Mouse (Mus musculus) kidney, embryonic 16.5 days (tissue): ENCODE data around the gene Olfr1420. TPM values are rescaled to one million over a fixed set of nuclear protein-coding genes. Genes with fewer than 3 reads are reported as not detected.
A peak's percentile ranks its signal among the peaks of the same experiment; 100 is the strongest.
"Not testable (repeated sequence)": the region's sequence is repeated elsewhere in the genome, so short reads cannot be mapped to it uniquely, and the experiment has no call there.

Source experiments
- ATAC-seq: fragments of 200-750 bp; cut with Nextera tagmentation; 2 replicates; pipeline ENCODE4 v1.8.0; 2017; ENCODE audit warnings: moderate TSS enrichment; ENCODE audit not compliant: low FRiP score, low TSS enrichment
- H3K27ac ChIP-seq: fragments of 300-500 bp; sonication (generic); 2 replicates; pipeline ENCODE4 v1.5.1; 2014; ENCODE audit warnings: low read length
- H3K27me3 ChIP-seq: fragments of 300-500 bp; sonication (generic); 2 replicates; pipeline ENCODE4 v1.6.1; 2014; ENCODE audit warnings: low read length, control low read depth, mixed read lengths; ENCODE audit not compliant: insufficient read depth
- H3K36me3 ChIP-seq: fragments of 300-500 bp; sonication (generic); 2 replicates; pipeline ENCODE4 v1.6.1; 2014; ENCODE audit warnings: low read length, control low read depth, mixed read lengths; ENCODE audit not compliant: insufficient read depth
- H3K4me1 ChIP-seq: fragments of 300-500 bp; sonication (generic); 2 replicates; pipeline ENCODE4 v1.6.1; 2014; ENCODE audit warnings: low read length, control low read depth, mixed read lengths; ENCODE audit not compliant: insufficient read depth
- H3K4me2 ChIP-seq: fragments of 300-500 bp; sonication (generic); replicated peaks from 2 replicates; pipeline ENCODE4 v1.6.1; 2014; ENCODE audit warnings: low read depth, low read length
- H3K4me3 ChIP-seq: fragments of 300-500 bp; sonication (generic); 2 replicates; pipeline ENCODE4 v1.5.1; 2014; ENCODE audit warnings: mild to moderate bottlenecking, low read length
- H3K9ac ChIP-seq: fragments of 300-500 bp; sonication (generic); replicated peaks from 2 replicates; pipeline ENCODE4 v1.6.1; 2014; ENCODE audit warnings: low read length
- H3K9me3 ChIP-seq: fragments of 300-500 bp; sonication (generic); 2 replicates; pipeline ENCODE4 v1.6.1; 2016; ENCODE audit warnings: low read length, control low read depth
- WGBS: fragments of 180-500 bp; shearing (Covaris S2); extraction: QIAGEN DNeasy Blood & Tissue Kit; methylation state at CpG from one replicate; pipeline ENCODE4 v1.1.7; 2014; 5-methylcytosine and 5-hydroxymethylcytosine counted together
- polyA plus RNA-seq: library from polyadenylated mRNA; unstranded; fragments of >200 nt; fragmentation: Nextera tagmentation; extraction: Ambion mirVana; gene quantifications from 2 replicates; pipeline ENCODE4 v1.2.1, GENCODE M21; 2015

Olfr1420 gene
- polyA plus RNA-seq, 1 experiment from 2014 or later = not detected

GRCm38 (mm10) chr19:11911021-11911420 lies 24.7 kb downstream of the Olfr1420 start:
- Histone ChIP-seq H3K4me2 (peak overlapping the region; percentile 59), H3K27me3 (no peaks in the 10 kb centered on the region), H3K4me3 (peak overlapping the region; percentile 82), H3K27ac (peak overlapping the region; percentile 79; the same call in 1 of the 2 replicates), H3K4me1 (peaks cover 9% of the 10 kb centered on the region), H3K9me3 (no peaks in the 10 kb centered on the region), H3K9ac (no peak overlapping the region), H3K36me3 (peaks cover 7% of the 10 kb centered on the region; the same call in 1 of the 2 replicates)
- ATAC-seq = no peak
- WGBS = 92% methylated on average over 5 of the region's 5 CpGs

DNA sequence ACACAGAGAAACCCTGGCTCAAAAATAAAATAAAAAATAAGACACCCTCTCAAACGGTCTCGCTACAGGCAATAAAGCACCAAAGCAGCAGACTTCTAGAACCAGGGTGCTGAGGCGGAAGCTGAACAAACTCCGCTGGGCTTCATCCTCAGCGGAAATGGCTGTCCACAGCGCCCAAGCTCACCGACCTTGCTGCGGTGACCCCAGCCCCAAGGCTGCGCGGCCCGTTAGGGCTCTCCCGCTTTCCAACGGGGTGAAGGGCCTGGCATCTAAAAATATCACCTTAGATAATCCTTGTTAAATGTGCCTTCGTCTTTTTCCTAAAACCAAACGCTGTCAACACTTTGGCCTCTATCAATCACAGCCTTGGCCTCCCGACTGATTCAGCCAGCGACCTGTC lies 25.2 kb downstream of the Olfr1420 start:
- Histone ChIP-seq H3K4me3 (peak overlapping the region; percentile 82), H3K27me3 (no peaks in the 10 kb centered on the region), H3K27ac (peak overlapping the region; percentile 79), H3K9ac (peak overlapping the region; percentile 71), H3K4me1 (peaks cover 9% of the 10 kb centered on the region), H3K4me2 (peak overlapping the region; percentile 59), H3K9me3 (no peaks in the 10 kb centered on the region), H3K36me3 (peaks cover 7% of the 10 kb centered on the region; the same call in 1 of the 2 replicates)
- 2% methylated on average over 17 of the region's 17 CpGs for WGBS
- ATAC-seq = peak; percentile 47

GRCm38 (mm10) chr19:11912037-11912532 lies 25.7 kb downstream of the Olfr1420 start, which contains the start of gene Patl1:
Gene Patl1 (plus strand): TSS chr19:11912399.
- peak within 1 kb of the TSS; percentile 87 for H3K9ac ChIP-seq
- H3K27me3 ChIP-seq = no peaks in the 10 kb centered on the region
- peaks cover 7% of the 10 kb centered on the region; the same call in 1 of the 2 replicates for H3K36me3 ChIP-seq
- no peaks in the 10 kb centered on the region for H3K9me3 ChIP-seq
- peak within 1 kb of the TSS; percentile 85 for H3K27ac ChIP-seq
- H3K4me3 ChIP-seq = peak within 1 kb of the TSS; percentile 82
- ATAC-seq = peak; percentile 98
- peak within 1 kb of the TSS; percentile 66 for H3K4me2 ChIP-seq
- peaks cover 9% of the 10 kb centered on the region for H3K4me1 ChIP-seq
- under 1% methylated on average over 50 of the region's 53 CpGs for WGBS

- Histone ChIP-seq H3K27ac (peak overlapping the region; percentile 85), H3K27me3 (no peaks in the 10 kb centered on the region), H3K36me3 (peaks cover 10% of the 10 kb centered on the region; the same call in 1 of the 2 replicates), H3K4me3 (peak overlapping the region; percentile 82), H3K4me2 (peak overlapping the region; percentile 66), H3K9me3 (no peaks in the 10 kb centered on the region), H3K4me1 (peaks cover 9% of the 10 kb centered on the region), H3K9ac (peak overlapping the region; percentile 87)
- ATAC-seq = peak; percentile 73
- 1% methylated on average over 44 of the region's 54 CpGs for WGBS
Measured at GRCm38 (mm10) chr19:11912533-11913121, 26.3 kb downstream of the Olfr1420 start.

DNA sequence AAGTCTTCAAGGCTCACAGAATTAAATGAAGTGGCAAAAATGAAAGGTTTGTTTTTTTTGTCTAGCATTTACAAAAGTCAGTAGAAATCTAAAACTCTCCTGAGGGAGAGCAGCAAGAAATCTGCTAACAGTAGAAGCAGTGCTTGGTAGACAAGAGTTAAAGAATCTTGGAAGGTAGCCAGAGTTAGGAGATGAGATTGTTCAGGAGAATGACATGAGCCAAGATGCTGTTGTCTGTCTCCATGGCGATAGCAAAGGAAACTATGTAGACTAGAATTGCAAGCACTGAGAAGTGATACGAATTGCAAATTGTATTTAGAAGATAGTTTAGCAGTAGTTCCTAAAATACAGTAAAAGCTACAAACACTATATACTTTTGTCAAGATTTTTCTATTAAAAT lies 29.4 kb downstream of the Olfr1420 start:
- H3K27me3 ChIP-seq = no peaks in the 10 kb centered on the region
- H3K9ac ChIP-seq = no peak overlapping the region
- peaks cover 9% of the 10 kb centered on the region for H3K4me1 ChIP-seq
- no peak overlapping the region for H3K4me3 ChIP-seq
- H3K36me3 ChIP-seq = peaks cover 23% of the 10 kb centered on the region
- no peak for ATAC-seq
- WGBS = 38% methylated on average over 2 of the region's 2 CpGs
- H3K4me2 ChIP-seq = no peak overlapping the region
- H3K9me3 ChIP-seq = no peaks in the 10 kb centered on the region
- no peak overlapping the region for H3K27ac ChIP-seq

GRCm38 (mm10) chr19:11922068-11922467 lies 35.7 kb downstream of the Olfr1420 start:
- Histone ChIP-seq H3K27ac (no peak overlapping the region), H3K27me3 (no peaks in the 10 kb centered on the region), H3K4me1 (no peaks in the 10 kb centered on the region), H3K4me2 (no peak overlapping the region), H3K36me3 (peaks cover 55% of the 10 kb centered on the region), H3K4me3 (no peak overlapping the region), H3K9me3 (no peaks in the 10 kb centered on the region), H3K9ac (no peak overlapping the region)
- WGBS = 100% methylated on average over 1 of the region's 1 CpGs
- ATAC-seq = no peak

- H3K4me3 ChIP-seq, H3K9ac ChIP-seq, H3K27ac ChIP-seq, H3K9me3 ChIP-seq, ATAC-seq, H3K27me3 ChIP-seq, H3K4me1 ChIP-seq, H3K4me2 ChIP-seq: not testable (repeated sequence)
- H3K36me3 ChIP-seq = peaks cover 57% of the 10 kb centered on the region
- 98% methylated on average over 2 of the region's 2 CpGs for WGBS
Measured at GRCm38 (mm10) chr19:11922515-11922914, 36.1 kb downstream of the Olfr1420 start.

GRCm38 (mm10) chr19:11926380-11926779 lies 40.0 kb downstream of the Olfr1420 start:
- Histone ChIP-seq H3K4me3 (no peak overlapping the region), H3K36me3 (peaks cover 56% of the 10 kb centered on the region)

DNA sequence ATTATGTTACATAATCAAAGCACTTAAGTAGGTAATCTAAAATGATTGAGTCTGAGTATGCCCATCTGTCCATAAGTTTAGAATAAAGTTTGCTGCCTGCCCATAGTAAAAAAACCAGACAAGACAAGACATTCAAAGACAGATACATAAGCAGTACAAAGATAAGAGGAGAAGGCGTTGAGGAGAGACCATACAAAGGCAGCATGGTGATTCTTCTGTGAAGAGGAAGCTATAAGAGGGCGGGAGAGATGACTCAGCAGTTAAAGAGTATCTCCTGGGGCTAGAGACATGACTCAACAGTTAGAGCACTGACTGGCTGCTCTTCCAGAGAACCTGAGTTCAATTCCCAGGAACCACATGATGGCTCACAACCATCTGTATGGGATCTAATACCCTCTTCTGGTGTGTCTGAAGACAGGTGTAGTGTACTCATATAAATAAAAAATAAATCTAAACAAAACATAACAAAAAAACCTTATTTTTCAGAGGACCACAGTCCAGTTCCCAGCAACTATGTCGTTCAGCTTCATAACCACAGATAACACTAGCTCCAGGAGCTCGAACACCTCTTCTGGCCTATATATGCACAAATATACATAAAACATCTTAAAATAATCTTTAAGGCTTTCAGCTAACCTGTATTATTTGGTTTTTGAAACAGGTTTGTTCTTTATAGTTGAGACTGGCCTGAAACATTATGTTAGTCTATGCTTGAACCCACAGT lies 41.8 kb downstream of the Olfr1420 start:
- Histone ChIP-seq H3K27ac (no peak overlapping the region), H3K9ac (no peak overlapping the region), H3K36me3 (peaks cover 60% of the 10 kb centered on the region), H3K9me3 (no peaks in the 10 kb centered on the region), H3K4me2 (no peak overlapping the region), H3K27me3 (no peaks in the 10 kb centered on the region), H3K4me1 (no peaks in the 10 kb centered on the region), H3K4me3 (no peak overlapping the region)
- 95% methylated on average over 4 of the region's 4 CpGs for WGBS
- no peak for ATAC-seq

More at GRCm38 (mm10) chr19:11926380-11926779, 40.0 kb downstream of the Olfr1420 start:
- H3K27me3 ChIP-seq = no peaks in the 10 kb centered on the region
- H3K9ac ChIP-seq = no peak overlapping the region
- H3K27ac ChIP-seq = no peak overlapping the region
- no peaks in the 10 kb centered on the region for H3K4me1 ChIP-seq
- H3K4me2 ChIP-seq = no peak overlapping the region
- ATAC-seq = no peak
- WGBS = 78% methylated on average over 2 of the region's 2 CpGs
- H3K9me3 ChIP-seq = no peaks in the 10 kb centered on the region

DNA sequence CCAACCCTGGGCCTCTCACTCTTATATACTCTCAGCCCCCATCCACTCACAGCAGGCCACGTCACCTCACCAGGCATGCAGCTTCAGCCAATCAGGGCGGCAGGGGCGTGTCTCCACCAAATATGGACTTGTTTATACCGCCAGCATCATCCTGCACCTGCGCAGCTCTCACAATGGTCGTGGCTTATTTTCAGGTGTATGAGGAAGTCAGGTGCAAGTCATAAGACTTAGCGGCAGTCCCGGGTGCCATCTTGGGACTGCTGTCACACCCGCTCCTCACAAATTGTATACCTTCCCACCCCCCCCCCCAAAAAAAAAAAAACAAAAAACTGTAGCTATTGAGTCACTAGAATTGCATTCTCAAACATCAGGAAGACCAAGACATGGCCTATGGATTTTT lies 60.1 kb downstream of the Olfr1420 start:
- not testable (repeated sequence) for H3K9ac ChIP-seq, H3K27ac ChIP-seq, H3K4me3 ChIP-seq, ATAC-seq, H3K27me3 ChIP-seq, H3K4me2 ChIP-seq, H3K9me3 ChIP-seq, H3K4me1 ChIP-seq
- WGBS = 97% methylated on average over 8 of the region's 9 CpGs
- H3K36me3 ChIP-seq = peaks cover 32% of the 10 kb centered on the region
